Mouse (Mus musculus): ENCODE measurements around the gene Antxrl.

DNA sequence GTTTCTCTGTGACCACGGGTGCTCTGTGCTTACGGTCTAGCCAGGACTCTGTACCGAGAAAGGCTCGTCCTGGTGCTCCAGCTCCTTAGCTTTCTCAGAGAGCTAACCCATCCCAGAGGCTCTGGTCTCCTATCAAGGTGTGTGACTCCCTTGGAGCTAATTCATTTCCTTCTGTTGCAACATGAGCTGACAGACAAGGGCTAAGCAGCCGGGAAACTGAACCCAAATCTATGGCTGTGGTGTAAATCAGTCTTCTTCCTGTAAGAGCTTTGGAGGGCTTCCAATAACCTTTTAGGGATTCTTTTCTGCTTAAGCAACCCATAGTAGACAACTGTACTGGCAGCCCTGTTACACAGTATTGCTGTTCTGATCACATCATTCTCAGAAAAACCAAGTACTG is 50.1 kb downstream of the Antxrl start, which contains the start of gene A630023A22Rik:
- TF ChIP-seq CTCF (IDR thresholded peaks at IDR 0.05; ENCODE audit: low read depth) (no peak), EP300 (IDR thresholded peaks at IDR 0.05; ENCODE audit: low read depth) (no peak)
